Comparison of ENCODE assay signal across 10 mouse cellular contexts in genomic region chr17:23547681-23548443, GRCm38 (mm10). TPM values are rescaled to one million over a fixed set of nuclear protein-coding genes. Genes with fewer than 3 reads are reported as not detected.
A peak's percentile ranks its signal among the peaks of the same experiment; 100 is the strongest.
DNase-seq lines count a peak whose midpoint lies in the region; ATAC-seq and TF ChIP-seq lines count a peak whose summit lies in the region.
"Had no signal": no experiment of that assay in that cellular context is flagged by ENCODE, and none has a peak within 500 bp of the region (broad histone marks: within the 10 kb centered on the region; RNA-seq: fewer than 3 reads in every experiment).

No protein-coding gene starts in this region.

- H3K9me3 ChIP-seq in heart, embryonic 15.5 days (replicated peaks): no peaks in the 10 kb centered on the region
- no peaks in the 10 kb centered on the region for H3K9me3 ChIP-seq in neural tube, embryonic 13.5 days
- H3K9me3 ChIP-seq in hindbrain, postnatal 0 days (ENCODE audit: low read length): no peaks in the 10 kb centered on the region
- H3K9me3 ChIP-seq in neural tube, embryonic 15.5 days (replicated peaks): no peaks in the 10 kb centered on the region

- H3K4me3 ChIP-seq in heart, embryonic 15.5 days: no peak overlapping the region; the same call in 1 of the 2 replicates
- peak overlapping the region; percentile 64 for H3K4me3 ChIP-seq in neural tube, embryonic 13.5 days
- peak overlapping the region; percentile 72 for H3K4me3 ChIP-seq in hindbrain, postnatal 0 days (ENCODE audit: low read length)
- peak overlapping the region; percentile 71 for H3K4me3 ChIP-seq in neural tube, embryonic 15.5 days (replicated peaks)

- no peak overlapping the region for H3K9ac ChIP-seq in heart, embryonic 15.5 days
- H3K9ac ChIP-seq in neural tube, embryonic 13.5 days: no peak overlapping the region
- H3K9ac ChIP-seq in hindbrain, postnatal 0 days (replicated peaks; ENCODE audit: low read length): no peak overlapping the region
- no peak overlapping the region for H3K9ac ChIP-seq in neural tube, embryonic 15.5 days (replicated peaks)

- DNase-seq in heart, adult 18-20 months: no peak
- no peak for DNase-seq in neural tube, embryonic 10.5 days (ENCODE audit: extremely low spot score, low spot score)
- no peak for DNase-seq in hindbrain, postnatal 0 days (ENCODE audit: low spot score)
- DNase-seq in testis, postnatal 14 days (ENCODE audit: low spot score): no peak
- no peak for DNase-seq in frontal cortex, postnatal 36 days (ENCODE audit: low spot score in 2 of 2)

- peak overlapping the region; percentile 77; the same call in 1 of the 2 replicates for H3K4me2 ChIP-seq in heart, embryonic 15.5 days
- peak overlapping the region; percentile 59 for H3K4me2 ChIP-seq in neural tube, embryonic 13.5 days
- H3K4me2 ChIP-seq in hindbrain, postnatal 0 days (ENCODE audit: low read depth, low read length): peak overlapping the region; percentile 65
- peak overlapping the region; percentile 63 for H3K4me2 ChIP-seq in neural tube, embryonic 15.5 days

- H3K27me3 ChIP-seq in heart, embryonic 15.5 days: no peaks in the 10 kb centered on the region
- H3K27me3 ChIP-seq in neural tube, embryonic 13.5 days: peaks cover 7% of the 10 kb centered on the region; the same call in 1 of the 2 replicates
- no peaks in the 10 kb centered on the region for H3K27me3 ChIP-seq in hindbrain, postnatal 0 days (ENCODE audit: insufficient read depth, low read length)
- H3K27me3 ChIP-seq in neural tube, embryonic 15.5 days (replicated peaks): 0 out of 2 replicates have a peak, but pooled peaks cover 5% of the 10 kb centered on the region

- H3K36me3 ChIP-seq in heart, embryonic 15.5 days: no peaks in the 10 kb centered on the region
- no peaks in the 10 kb centered on the region for H3K36me3 ChIP-seq in neural tube, embryonic 13.5 days
- no peaks in the 10 kb centered on the region for H3K36me3 ChIP-seq in hindbrain, postnatal 0 days (ENCODE audit: insufficient read depth, low read length)
- no peaks in the 10 kb centered on the region for H3K36me3 ChIP-seq in neural tube, embryonic 15.5 days

- ATAC-seq in heart, embryonic 15.5 days (replicated peaks; ENCODE audit: insufficient number of reproducible peaks, insufficient read depth, low FRiP score, low read depth): no peak
- ATAC-seq in neural tube, embryonic 13.5 days (ENCODE audit: low read depth): no peak
- no peak for ATAC-seq in hindbrain, postnatal 0 days
- no peak for ATAC-seq in neural tube, embryonic 15.5 days (ENCODE audit: low FRiP score)

- H3K27ac ChIP-seq in heart, embryonic 15.5 days: no peak overlapping the region
- no peak overlapping the region for H3K27ac ChIP-seq in neural tube, embryonic 13.5 days (replicated peaks)
- no peak overlapping the region for H3K27ac ChIP-seq in hindbrain, postnatal 0 days
- no peak overlapping the region for H3K27ac ChIP-seq in neural tube, embryonic 15.5 days (replicated peaks)

- H3K4me1 ChIP-seq in heart, embryonic 15.5 days (replicated peaks): peaks cover 19% of the 10 kb centered on the region
- peaks cover 19% of the 10 kb centered on the region for H3K4me1 ChIP-seq in neural tube, embryonic 13.5 days (replicated peaks)
- H3K4me1 ChIP-seq in hindbrain, postnatal 0 days (ENCODE audit: insufficient read depth, low read length): peaks cover 6% of the 10 kb centered on the region; the same call in 1 of the 2 replicates
- peaks cover 20% of the 10 kb centered on the region for H3K4me1 ChIP-seq in neural tube, embryonic 15.5 days

- no peak for TF ChIP-seq CTCF in hindbrain, postnatal 0 days (IDR thresholded peaks at IDR 0.05; ENCODE audit: low read depth)

- WGBS in heart, embryonic 15.5 days: 51% methylated on average over 11 of the region's 11 CpGs
- whole genome bisulfite sequencing in neural tube, embryonic 13.5 days: 52% methylated on average over 11 of the region's 11 CpGs
- whole genome bisulfite sequencing in hindbrain, postnatal 0 days: 58% methylated on average over 11 of the region's 11 CpGs
- 58% methylated on average over 11 of the region's 11 CpGs for WGBS in neural tube, embryonic 15.5 days

RNA-seq across cellular contexts. Expression of gene Zfp213, which starts 16.2 kb away (rescaled TPM):
- polyA plus RNA-seq in heart, embryonic 15.5 days (2015; fragmentation: Nextera tagmentation; extraction: Ambion mirVana): 10.9 and 14.4 TPM in 2 replicates
- 1 to 10 TPM; 6.2 to 7.3 TPM for total RNA-seq in heart, adult 18-20 months (2021)
- 17.4 and 17.8 TPM in 2 replicates for polyA plus RNA-seq in neural tube, embryonic 13.5 days (2015; fragmentation: Nextera tagmentation; extraction: Ambion mirVana)
- 17.1 and 28.1 TPM in 2 replicates for total RNA-seq in hindbrain, postnatal 0 days (2014; rRNA removed)
- polyA plus RNA-seq in hindbrain, postnatal 0 days (2015; fragmentation: Nextera tagmentation; extraction: Ambion mirVana): 9.4 and 10.3 TPM in 2 replicates
- 16.0 and 16.4 TPM in 2 replicates for polyA plus RNA-seq in neural tube, embryonic 15.5 days (2015; fragmentation: Nextera tagmentation; extraction: Ambion mirVana)

RNA-seq across cellular contexts. Expression of gene Zfp13, which starts 51.4 kb away (rescaled TPM):
- 6.7 and 8.3 TPM in 2 replicates for polyA plus RNA-seq in heart, embryonic 15.5 days (2015; fragmentation: Nextera tagmentation; extraction: Ambion mirVana)
- total RNA-seq in heart, adult 18-20 months (2021): 1 to 10 TPM; 2.2 to 3.1 TPM
- polyA plus RNA-seq in neural tube, embryonic 13.5 days (2015; fragmentation: Nextera tagmentation; extraction: Ambion mirVana): 24.4 and 28.8 TPM in 2 replicates
- 37.6 and 44.0 TPM in 2 replicates for total RNA-seq in hindbrain, postnatal 0 days (2014; rRNA removed)
- 21.5 and 21.6 TPM in 2 replicates for polyA plus RNA-seq in hindbrain, postnatal 0 days (2015; fragmentation: Nextera tagmentation; extraction: Ambion mirVana)
- polyA plus RNA-seq in neural tube, embryonic 15.5 days (2015; fragmentation: Nextera tagmentation; extraction: Ambion mirVana): 22.6 and 24.9 TPM in 2 replicates

RNA-seq across cellular contexts. Expression of gene Zscan10, which starts 52.8 kb away (rescaled TPM):
- 0.06 TPM in 1 of 2 replicates, not detected in the other for polyA plus RNA-seq in heart, embryonic 15.5 days (2015; fragmentation: Nextera tagmentation; extraction: Ambion mirVana)
- not detected for total RNA-seq in heart, adult 18-20 months (2021)
- not detected in 2 replicates for polyA plus RNA-seq in neural tube, embryonic 13.5 days (2015; fragmentation: Nextera tagmentation; extraction: Ambion mirVana)
- 0.10 TPM in 1 of 2 replicates, not detected in the other for total RNA-seq in hindbrain, postnatal 0 days (2014; rRNA removed)
- 0.14 and 0.26 TPM in 2 replicates for polyA plus RNA-seq in hindbrain, postnatal 0 days (2015; fragmentation: Nextera tagmentation; extraction: Ambion mirVana)
- not detected in 2 replicates for polyA plus RNA-seq in neural tube, embryonic 15.5 days (2015; fragmentation: Nextera tagmentation; extraction: Ambion mirVana)
- polyA plus RNA-seq: cortical plate, adult 2 months; spleen, adult 2 months had no signal
